Mouse (Mus musculus) kidney, embryonic 16.5 days (tissue): ENCODE measurements around the gene Cd3eap. TPM values are rescaled to one million over a fixed set of nuclear protein-coding genes. Genes with fewer than 3 reads are reported as not detected.

Experiments
- ATAC-seq: fragments of 200-750 bp; cut with Nextera tagmentation; 2 replicates; pipeline ENCODE4 v1.8.0; 2017; ENCODE audit warnings: moderate TSS enrichment; ENCODE audit not compliant: low FRiP score, low TSS enrichment
- H3K27ac ChIP-seq: fragments of 300-500 bp; sonication (generic); 2 replicates; pipeline ENCODE4 v1.5.1; 2014; ENCODE audit warnings: low read length
- H3K27me3 ChIP-seq: fragments of 300-500 bp; sonication (generic); 2 replicates; pipeline ENCODE4 v1.6.1; 2014; ENCODE audit warnings: low read length, control low read depth, mixed read lengths; ENCODE audit not compliant: insufficient read depth
- H3K36me3 ChIP-seq: fragments of 300-500 bp; sonication (generic); 2 replicates; pipeline ENCODE4 v1.6.1; 2014; ENCODE audit warnings: low read length, control low read depth, mixed read lengths; ENCODE audit not compliant: insufficient read depth
- H3K4me1 ChIP-seq: fragments of 300-500 bp; sonication (generic); 2 replicates; pipeline ENCODE4 v1.6.1; 2014; ENCODE audit warnings: low read length, control low read depth, mixed read lengths; ENCODE audit not compliant: insufficient read depth
- H3K4me2 ChIP-seq: fragments of 300-500 bp; sonication (generic); replicated peaks from 2 replicates; pipeline ENCODE4 v1.6.1; 2014; ENCODE audit warnings: low read depth, low read length
- H3K4me3 ChIP-seq: fragments of 300-500 bp; sonication (generic); 2 replicates; pipeline ENCODE4 v1.5.1; 2014; ENCODE audit warnings: mild to moderate bottlenecking, low read length
- H3K9ac ChIP-seq: fragments of 300-500 bp; sonication (generic); replicated peaks from 2 replicates; pipeline ENCODE4 v1.6.1; 2014; ENCODE audit warnings: low read length
- H3K9me3 ChIP-seq: fragments of 300-500 bp; sonication (generic); 2 replicates; pipeline ENCODE4 v1.6.1; 2016; ENCODE audit warnings: low read length, control low read depth
- WGBS: fragments of 180-500 bp; shearing (Covaris S2); extraction: QIAGEN DNeasy Blood & Tissue Kit; methylation state at CpG from one replicate; pipeline ENCODE4 v1.1.7; 2014; 5-methylcytosine and 5-hydroxymethylcytosine counted together
- polyA plus RNA-seq: library from polyadenylated mRNA; unstranded; fragments of >200 nt; fragmentation: Nextera tagmentation; extraction: Ambion mirVana; gene quantifications from 2 replicates; pipeline ENCODE4 v1.2.1, GENCODE M21; 2015

Gene Cd3eap
- polyA plus RNA-seq, 1 experiment from 2014 or later = 25.0 TPM

DNA sequence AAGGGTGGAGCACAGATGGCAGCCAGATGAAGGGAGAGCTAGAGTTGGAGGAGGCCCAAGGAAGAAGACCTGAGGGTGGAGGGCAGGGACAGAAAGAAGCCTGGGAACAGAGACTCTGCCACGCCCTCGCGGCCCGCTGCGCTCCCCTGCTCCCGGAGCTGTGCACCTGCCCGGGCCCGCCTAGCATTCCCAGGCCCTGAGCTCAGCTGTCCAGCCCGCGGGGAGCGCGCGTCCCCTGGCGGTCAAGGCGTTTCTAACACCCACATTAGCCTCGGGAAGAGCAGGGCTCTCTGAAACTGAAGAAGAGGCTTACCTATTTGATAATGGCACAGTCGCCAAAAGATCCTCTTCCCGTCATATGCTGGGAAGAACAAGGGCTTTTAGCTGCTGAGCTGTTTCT lies 4.6 kb upstream of the Cd3eap start:
- Histone ChIP-seq H3K27ac (no peak overlapping the region), H3K4me3 (no peak overlapping the region), H3K4me1 (peaks cover 20% of the 10 kb centered on the region), H3K36me3 (no peaks in the 10 kb centered on the region), H3K4me2 (no peak overlapping the region), H3K9me3 (no peaks in the 10 kb centered on the region), H3K9ac (no peak overlapping the region), H3K27me3 (no peaks in the 10 kb centered on the region)
- no peak for ATAC-seq
- 4% methylated on average over 18 of the region's 18 CpGs for WGBS

GRCm38 (mm10) chr7:19362276-19362675 lies 3.0 kb upstream of the Cd3eap start:
- no peak overlapping the region for H3K4me3 ChIP-seq
- peaks cover 8% of the 10 kb centered on the region for H3K36me3 ChIP-seq
- H3K9ac ChIP-seq = no peak overlapping the region
- peaks cover 28% of the 10 kb centered on the region for H3K4me1 ChIP-seq
- H3K4me2 ChIP-seq = peak overlapping the region; percentile 98; the same call in 1 of the 2 replicates
- no peaks in the 10 kb centered on the region for H3K9me3 ChIP-seq
- H3K27ac ChIP-seq = no peak overlapping the region
- H3K27me3 ChIP-seq = no peaks in the 10 kb centered on the region
- ATAC-seq = no peak
- WGBS = 57% methylated on average over 4 of the region's 4 CpGs

DNA sequence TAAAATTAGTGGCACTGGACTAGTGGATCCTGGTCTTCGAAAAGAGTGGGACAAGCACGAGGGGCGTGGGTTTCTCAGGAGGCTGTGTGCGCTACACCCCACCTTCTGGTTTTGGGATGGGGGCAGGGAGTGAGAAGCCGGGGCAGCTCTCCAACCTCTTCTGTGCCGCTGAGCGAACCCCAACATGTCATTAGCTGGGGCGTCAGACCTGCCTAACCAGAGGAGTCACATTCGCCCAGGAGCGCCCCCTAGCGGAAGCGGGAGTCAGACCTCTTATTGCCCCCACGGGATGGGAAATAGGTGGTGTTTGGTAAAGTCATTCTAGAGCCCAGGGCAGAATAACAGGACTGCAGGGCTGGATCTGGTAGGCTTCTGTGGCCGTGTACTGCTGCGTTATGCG lies 2.4 kb upstream of the Cd3eap start:
- Histone ChIP-seq H3K9me3 (no peaks in the 10 kb centered on the region), H3K4me1 (peaks cover 28% of the 10 kb centered on the region), H3K4me3 (peak overlapping the region; percentile 75), H3K36me3 (peaks cover 14% of the 10 kb centered on the region), H3K4me2 (peak overlapping the region; percentile 98), H3K9ac (peak overlapping the region; percentile 78; the same call in 1 of the 2 replicates), H3K27me3 (no peaks in the 10 kb centered on the region), H3K27ac (no peak overlapping the region)
- 13% methylated on average over 16 of the region's 16 CpGs for WGBS
- no peak for ATAC-seq

- Histone ChIP-seq H3K27ac (peak overlapping the region; percentile 32; the same call in 1 of the 2 replicates), H3K27me3 (no peaks in the 10 kb centered on the region), H3K9me3 (no peaks in the 10 kb centered on the region), H3K4me2 (peak overlapping the region; percentile 98), H3K9ac (peak overlapping the region; percentile 78), H3K36me3 (peaks cover 20% of the 10 kb centered on the region), H3K4me3 (peak overlapping the region; percentile 75), H3K4me1 (peaks cover 28% of the 10 kb centered on the region)
- WGBS = 1% methylated on average over 27 of the region's 27 CpGs
- ATAC-seq = peak; percentile 75
Observed at GRCm38 (mm10) chr7:19360944-19361343, 1.7 kb upstream of the Cd3eap start.

GRCm38 (mm10) chr7:19359892-19360641 lies 784 bp upstream of the Cd3eap start:
- WGBS = 0% methylated on average over 45 of the region's 45 CpGs
- H3K9ac ChIP-seq = peak overlapping the region; percentile 78
- peaks cover 28% of the 10 kb centered on the region for H3K4me1 ChIP-seq
- H3K4me3 ChIP-seq = peak overlapping the region; percentile 75
- peaks cover 26% of the 10 kb centered on the region for H3K36me3 ChIP-seq
- H3K27me3 ChIP-seq = no peaks in the 10 kb centered on the region
- H3K4me2 ChIP-seq = peak overlapping the region; percentile 98
- peak; percentile 69 for ATAC-seq
- no peaks in the 10 kb centered on the region for H3K9me3 ChIP-seq
- peak overlapping the region; percentile 36 for H3K27ac ChIP-seq

DNA sequence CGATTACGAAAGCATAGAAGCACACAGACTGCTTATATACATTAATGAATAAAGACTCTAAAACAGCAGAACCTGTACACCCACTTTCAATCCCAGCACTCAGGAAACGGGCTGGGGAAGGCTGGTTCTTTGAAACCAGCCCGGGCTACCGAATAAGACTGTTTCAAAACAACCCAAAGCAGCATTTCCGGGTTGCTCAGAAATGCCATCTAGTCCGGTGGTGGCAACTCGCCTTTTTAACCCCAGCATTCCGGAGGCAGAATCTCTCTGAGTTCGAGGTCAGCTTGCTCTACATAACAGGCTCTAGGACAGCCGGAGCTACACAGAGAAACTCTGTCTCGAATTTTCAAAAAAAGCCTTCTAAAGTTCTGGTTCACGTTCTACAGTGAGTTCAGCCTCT lies 649 bp downstream of the Cd3eap start:
- Histone ChIP-seq H3K9me3 (no peaks in the 10 kb centered on the region), H3K27ac (no peak overlapping the region), H3K4me1 (peaks cover 26% of the 10 kb centered on the region), H3K36me3 (peaks cover 30% of the 10 kb centered on the region), H3K4me2 (peak overlapping the region; percentile 98), H3K27me3 (no peaks in the 10 kb centered on the region), H3K4me3 (peak overlapping the region; percentile 75), H3K9ac (peak overlapping the region; percentile 78)
- 12% methylated on average over 13 of the region's 13 CpGs for WGBS
- ATAC-seq = no peak

DNA sequence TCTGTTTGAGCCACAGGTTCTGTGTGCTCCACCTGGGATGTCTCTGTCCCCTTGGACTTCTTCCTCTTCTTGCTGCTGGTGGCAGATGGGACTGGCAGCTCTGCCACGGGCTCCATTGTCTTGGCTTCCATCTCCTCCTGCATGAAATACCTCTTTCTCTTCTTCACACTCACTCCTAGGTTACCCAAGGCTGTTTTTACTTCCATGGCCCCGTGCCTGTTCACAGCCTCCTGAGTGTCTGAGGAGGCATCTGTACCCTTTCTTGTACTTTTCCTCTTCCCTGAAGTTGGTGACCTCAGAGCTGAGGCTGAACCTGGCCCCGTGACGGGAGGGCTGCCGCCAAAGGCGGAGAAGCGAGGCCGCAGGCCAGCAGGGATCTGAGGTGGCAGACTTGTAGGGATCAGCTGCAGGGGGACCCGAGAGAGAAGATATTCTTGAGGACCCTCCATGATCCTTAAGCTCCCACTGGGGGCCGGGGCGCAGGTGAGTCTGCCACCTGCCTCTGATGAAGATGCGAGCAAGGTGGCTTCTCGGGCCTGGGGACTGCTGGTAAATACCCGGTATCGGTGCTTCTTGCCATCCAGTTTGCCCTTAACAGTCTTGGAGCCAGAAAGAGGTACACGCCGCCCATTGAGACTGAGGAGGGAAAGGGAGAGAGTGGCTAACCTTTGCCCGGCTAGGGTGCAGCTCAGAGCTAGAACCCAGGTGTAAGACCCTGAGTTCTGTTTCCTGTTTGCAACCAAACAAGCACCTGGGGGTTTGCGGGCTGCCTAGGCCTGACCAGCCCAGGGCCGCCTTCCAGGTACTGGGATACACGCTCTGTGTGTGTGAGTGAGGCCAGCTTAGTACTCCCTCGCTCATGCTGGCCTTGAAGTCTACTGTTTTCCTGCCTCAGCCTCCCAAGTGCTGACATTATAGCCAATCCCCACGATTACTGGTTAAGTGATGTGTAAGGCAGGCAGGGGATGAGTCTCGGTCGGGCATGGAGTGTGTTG lies 1.6 kb downstream of the Cd3eap start:
- no peak for ATAC-seq
- H3K9ac ChIP-seq = peak overlapping the region; percentile 78
- no peaks in the 10 kb centered on the region for H3K27me3 ChIP-seq
- no peak overlapping the region for H3K27ac ChIP-seq
- WGBS = 89% methylated on average over 25 of the region's 25 CpGs
- peak overlapping the region; percentile 75 for H3K4me3 ChIP-seq
- peak overlapping the region; percentile 98 for H3K4me2 ChIP-seq
- H3K4me1 ChIP-seq = peaks cover 25% of the 10 kb centered on the region
- no peaks in the 10 kb centered on the region for H3K9me3 ChIP-seq
- peaks cover 39% of the 10 kb centered on the region for H3K36me3 ChIP-seq

- Histone ChIP-seq H3K36me3 (peaks cover 42% of the 10 kb centered on the region), H3K4me2 (no peak overlapping the region), H3K9me3 (no peaks in the 10 kb centered on the region), H3K27ac (no peak overlapping the region), H3K9ac (no peak overlapping the region), H3K27me3 (no peaks in the 10 kb centered on the region), H3K4me1 (peaks cover 17% of the 10 kb centered on the region), H3K4me3 (no peak overlapping the region)
- no peak for ATAC-seq
- WGBS = 52% methylated on average over 10 of the region's 10 CpGs
Observed at GRCm38 (mm10) chr7:19356311-19356710, 3.0 kb downstream of the Cd3eap start.

DNA sequence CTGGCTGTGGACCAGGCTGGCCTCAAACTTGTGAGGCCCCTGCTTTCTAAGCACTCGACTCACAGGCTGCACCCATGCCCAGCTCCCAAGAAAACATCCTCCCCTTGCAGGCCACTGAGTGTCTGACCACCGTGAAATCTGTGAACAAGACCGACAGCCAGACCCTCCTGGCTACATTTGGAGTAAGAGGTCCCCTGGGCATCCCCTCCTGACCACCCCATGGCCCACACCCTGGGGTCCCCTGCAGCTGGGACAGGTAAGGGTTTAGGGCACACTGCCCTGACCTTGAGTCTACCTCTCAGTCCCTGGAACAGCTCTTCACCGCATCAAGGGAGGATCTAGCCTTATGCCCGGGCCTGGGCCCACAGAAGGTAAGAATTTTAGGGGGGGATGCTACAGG lies 4.3 kb downstream of the Cd3eap start:
- 94% methylated on average over 5 of the region's 5 CpGs for WGBS
- H3K36me3 ChIP-seq = peaks cover 51% of the 10 kb centered on the region

More for the DNA sequence above, 4.3 kb downstream of the Cd3eap start:
- Histone ChIP-seq H3K4me3 (no peak overlapping the region), H3K27me3 (no peaks in the 10 kb centered on the region), H3K4me2 (no peak overlapping the region), H3K9me3 (no peaks in the 10 kb centered on the region), H3K4me1 (peaks cover 9% of the 10 kb centered on the region), H3K9ac (no peak overlapping the region), H3K27ac (no peak overlapping the region)
- no peak for ATAC-seq
